Mouse (Mus musculus) embryonic fibroblast, embryonic 13.5 days (primary cell): ENCODE data around the gene Fcgr3.
"Not testable (repeated sequence)": the region's sequence is repeated elsewhere in the genome, so short reads cannot be mapped to it uniquely, and the experiment has no call there.

ENCODE experiments used
- CTCF ChIP-seq: IDR thresholded peaks from 2 replicates; pipeline ENCODE4 v1.5.1; 2011; ENCODE audit warnings: mild to moderate bottlenecking, control low read depth, low read length, moderate library complexity, borderline replicate concordance; ENCODE audit not compliant: insufficient read depth
- POLR2A ChIP-seq: IDR thresholded peaks from 2 replicates; pipeline ENCODE4 v1.6.1; 2011; ENCODE audit warnings: low read depth, mild to moderate bottlenecking, control low read depth, low read length, moderate library complexity

GRCm38 (mm10) chr1:171072217-171072616, 7.5 kb upstream of the Fcgr3 start:
- not testable (repeated sequence) for TF ChIP-seq POLR2A, CTCF
